Comparison of ENCODE assay signal across 20 mouse cellular contexts in the genomic region with DNA sequence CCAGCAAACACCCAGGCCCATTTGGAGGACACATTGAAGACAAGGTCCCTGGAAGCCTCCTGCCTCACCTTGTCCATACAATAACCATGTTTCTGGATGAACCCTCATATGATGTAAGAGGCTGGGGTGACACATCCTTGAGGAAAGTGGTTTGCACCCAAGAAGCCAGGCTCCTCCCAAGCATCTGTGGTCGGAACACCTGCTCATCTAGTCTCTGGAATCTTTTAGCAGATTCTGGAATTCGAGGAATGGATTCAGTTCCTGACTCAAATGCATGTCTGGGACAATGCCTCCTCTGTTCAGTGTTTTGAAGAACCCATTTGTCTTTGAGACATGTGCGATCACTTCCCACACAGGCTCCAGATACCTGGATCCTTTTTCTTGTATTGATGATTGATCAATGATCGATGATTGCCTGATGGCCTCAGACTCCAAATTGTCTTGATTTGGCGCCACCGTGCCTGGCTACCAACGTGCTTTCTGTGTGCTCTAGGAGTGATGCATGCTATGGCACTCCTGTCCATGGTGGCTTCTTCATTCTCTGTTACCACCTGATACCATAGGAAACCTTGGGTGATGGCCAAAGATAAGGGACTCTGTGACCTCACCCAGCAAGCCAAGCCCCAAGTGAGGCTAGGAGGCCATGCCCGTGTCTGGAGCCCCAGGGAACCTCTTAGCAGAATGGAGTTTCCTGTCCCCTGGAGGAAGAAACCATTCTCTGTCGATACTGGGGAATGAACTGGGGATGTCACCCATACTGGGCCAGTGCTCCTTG.
DNase-seq lines count a peak whose midpoint lies in the region; ATAC-seq and TF ChIP-seq lines count a peak whose summit lies in the region.
"Had no signal": no experiment of that assay in that cellular context is flagged by ENCODE, and none has a peak within 500 bp of the region (broad histone marks: within the 10 kb centered on the region; RNA-seq: fewer than 3 reads in every experiment).

No protein-coding gene starts in this region.

- no peak for DNase-seq in forebrain, embryonic 10.5 days (ENCODE audit: extremely low spot score, low spot score)
- no peak for DNase-seq in liver, embryonic 14.5 days (ENCODE audit: low read depth in 3 of 3, low spot score in 3 of 3)
- peak; percentile 78 for DNase-seq in Muller cell, postnatal 12 days (ENCODE audit: inconsistent ontology term)
- DNase-seq in left cerebral cortex, adult 9 months (ENCODE audit: low spot score in 2 of 2) = no peak
- DNase-seq: adrenal gland, adult 2 months; adrenal gland, postnatal 25 days; cerebellum, adult 18-20 months; cerebellum, postnatal 10 days; forebrain, postnatal 0 days; gastrocnemius, postnatal 36 days; heart, adult 11 months; heart, postnatal 10 days; heart, postnatal 4 days had no signal

- no peak overlapping the region for H3K9ac ChIP-seq in forebrain, embryonic 15.5 days (replicated peaks)
- H3K9ac ChIP-seq in liver, embryonic 14.5 days (replicated peaks) = no peak overlapping the region
- no peak overlapping the region for H3K9ac ChIP-seq in liver, embryonic 12.5 days
- H3K9ac ChIP-seq: forebrain, embryonic 12.5 days; forebrain, postnatal 0 days; hindbrain, embryonic 14.5 days had no signal

- no peak; the same call in 1 of the 2 replicates for TF ChIP-seq EP300 in liver, embryonic 14.5 days (IDR thresholded peaks at IDR 0.05; ENCODE audit: low read depth)

- 88% methylated on average over 9 of the region's 9 CpGs for WGBS in forebrain, embryonic 10.5 days
- 90% methylated on average over 9 of the region's 9 CpGs for WGBS in forebrain, embryonic 15.5 days
- WGBS in liver, embryonic 14.5 days (ENCODE audit: insufficient replicate concordance) = 53% methylated on average over 9 of the region's 9 CpGs
- WGBS in liver, embryonic 12.5 days (ENCODE audit: insufficient replicate concordance) = 61% methylated on average over 9 of the region's 9 CpGs

- no peaks in the 10 kb centered on the region for H3K9me3 ChIP-seq in forebrain, embryonic 10.5 days
- H3K9me3 ChIP-seq in forebrain, embryonic 15.5 days = no peaks in the 10 kb centered on the region
- no peaks in the 10 kb centered on the region for H3K9me3 ChIP-seq in liver, embryonic 14.5 days (ENCODE audit: control insufficient read depth, low read length)
- H3K9me3 ChIP-seq in liver, embryonic 12.5 days (replicated peaks) = no peaks in the 10 kb centered on the region
- H3K9me3 ChIP-seq: forebrain, embryonic 12.5 days; heart, embryonic 10.5 days had no signal

- H3K36me3 ChIP-seq in forebrain, embryonic 10.5 days (replicated peaks) = no peaks in the 10 kb centered on the region
- no peaks in the 10 kb centered on the region for H3K36me3 ChIP-seq in forebrain, embryonic 15.5 days
- no peaks in the 10 kb centered on the region for H3K36me3 ChIP-seq in liver, embryonic 14.5 days (replicated peaks; ENCODE audit: control insufficient read depth, insufficient read depth, low read depth)
- no peaks in the 10 kb centered on the region for H3K36me3 ChIP-seq in liver, embryonic 12.5 days
- H3K36me3 ChIP-seq: forebrain, embryonic 12.5 days; heart, embryonic 10.5 days had no signal

- peaks cover 41% of the 10 kb centered on the region for H3K4me1 ChIP-seq in forebrain, embryonic 10.5 days
- peaks cover 15% of the 10 kb centered on the region for H3K4me1 ChIP-seq in forebrain, embryonic 15.5 days
- 0 out of 4 replicates have a peak, but pooled peaks cover 0 to 4% of the 10 kb centered on the region in 2 experiments for H3K4me1 ChIP-seq in liver, embryonic 14.5 days (replicated peaks; ENCODE audit: control insufficient read depth in 2 of 2, insufficient read depth in 2 of 2, low read length in 1 of 2)
- H3K4me1 ChIP-seq in liver, embryonic 12.5 days = peaks cover 11% of the 10 kb centered on the region

- H3K27me3 ChIP-seq in forebrain, embryonic 10.5 days (ENCODE audit: poor library complexity, severe bottlenecking) = 0 out of 2 replicates have a peak, but pooled peaks cover 3% of the 10 kb centered on the region
- H3K27me3 ChIP-seq in forebrain, embryonic 15.5 days = no peaks in the 10 kb centered on the region
- H3K27me3 ChIP-seq in liver, embryonic 14.5 days (ENCODE audit: control insufficient read depth, insufficient read depth, low read length) = no peaks in the 10 kb centered on the region
- H3K27me3 ChIP-seq in liver, embryonic 12.5 days (replicated peaks) = peaks cover 7% of the 10 kb centered on the region; the same call in 1 of the 2 replicates
- H3K27me3 ChIP-seq: CH12.LX had no signal

- ATAC-seq in forebrain, embryonic 15.5 days (replicated peaks) = no peak
- ATAC-seq in liver, embryonic 14.5 days (ENCODE audit: insufficient read depth) = peak; percentile 63; the same call in 1 of the 2 replicates
- ATAC-seq in liver, embryonic 12.5 days = no peak; the same call in 1 of the 2 replicates
- ATAC-seq in megakaryocyte-erythroid progenitor cell, adult 5-6 weeks (replicated peaks; ENCODE audit: low FRiP score, low TSS enrichment, poor library complexity, severe bottlenecking) = peak; percentile 56
- ATAC-seq: forebrain, postnatal 0 days had no signal

- no peak overlapping the region for H3K4me3 ChIP-seq in forebrain, embryonic 10.5 days
- no peak overlapping the region for H3K4me3 ChIP-seq in forebrain, embryonic 15.5 days
- no peak overlapping the region for H3K4me3 ChIP-seq in liver, embryonic 14.5 days (ENCODE audit: insufficient read depth in 1 of 2, low read depth in 2 of 2, low read length in 2 of 2)
- no peak overlapping the region for H3K4me3 ChIP-seq in liver, embryonic 12.5 days
- H3K4me3 ChIP-seq: forebrain, embryonic 12.5 days; heart, embryonic 10.5 days had no signal

- no peak overlapping the region for H3K4me2 ChIP-seq in forebrain, embryonic 15.5 days (replicated peaks)
- no peak overlapping the region for H3K4me2 ChIP-seq in liver, embryonic 14.5 days (ENCODE audit: low read depth)
- no peak overlapping the region for H3K4me2 ChIP-seq in liver, embryonic 12.5 days
- H3K4me2 ChIP-seq: forebrain, embryonic 12.5 days; hindbrain, embryonic 14.5 days had no signal

- no peak for TF ChIP-seq CTCF in liver, embryonic 14.5 days (IDR thresholded peaks at IDR 0.05; ENCODE audit: low read depth)

- 0 out of 2 replicates have a peak overlapping the region, but pooled peaks have one; percentile 37 for H3K27ac ChIP-seq in forebrain, embryonic 10.5 days
- no peak overlapping the region for H3K27ac ChIP-seq in forebrain, embryonic 15.5 days (replicated peaks)
- H3K27ac ChIP-seq in liver, embryonic 14.5 days = no peak overlapping the region
- H3K27ac ChIP-seq in liver, embryonic 12.5 days = no peak overlapping the region
- H3K27ac ChIP-seq: forebrain, embryonic 12.5 days; heart, embryonic 10.5 days; hindbrain, embryonic 14.5 days had no signal

Comparison
In these comparisons a context has a peak if more than half of its experiments do, and no peak if none do; other contexts are left out.
1. ATAC-seq: peak in liver, embryonic 14.5 days (single experiment) and megakaryocyte-erythroid progenitor cell, adult 5-6 weeks (single experiment); none in forebrain, embryonic 15.5 days (single experiment) and liver, embryonic 12.5 days (single experiment).